Mouse (Mus musculus) ovary, postnatal 10 days (tissue): ENCODE results near the gene Ralgds.
"Not testable (repeated sequence)": the region's sequence is repeated elsewhere in the genome, so short reads cannot be mapped to it uniquely, and the experiment has no call there.

Experiments
- DNase-seq: peaks from one replicate; pipeline ENCODE4 v3.0.0; 2022; ENCODE audit warnings: low spot score

The Ralgds gene

GRCm38 (mm10) chr2:28505795-28506194 is 7.1 kb upstream of the Ralgds start, which contains the start of gene Gm10134:
Gene Gm10134 (plus strand): TSS chr2:28506095.
- DNase-seq, result no peak

- no peak for DNase-seq
Measured at GRCm38 (mm10) chr2:28506291-28506690, 6.6 kb upstream of the Ralgds start.

GRCm38 (mm10) chr2:28511600-28511999 is 1.3 kb upstream of the Ralgds start:
- DNase-seq, result not testable (repeated sequence)

DNA sequence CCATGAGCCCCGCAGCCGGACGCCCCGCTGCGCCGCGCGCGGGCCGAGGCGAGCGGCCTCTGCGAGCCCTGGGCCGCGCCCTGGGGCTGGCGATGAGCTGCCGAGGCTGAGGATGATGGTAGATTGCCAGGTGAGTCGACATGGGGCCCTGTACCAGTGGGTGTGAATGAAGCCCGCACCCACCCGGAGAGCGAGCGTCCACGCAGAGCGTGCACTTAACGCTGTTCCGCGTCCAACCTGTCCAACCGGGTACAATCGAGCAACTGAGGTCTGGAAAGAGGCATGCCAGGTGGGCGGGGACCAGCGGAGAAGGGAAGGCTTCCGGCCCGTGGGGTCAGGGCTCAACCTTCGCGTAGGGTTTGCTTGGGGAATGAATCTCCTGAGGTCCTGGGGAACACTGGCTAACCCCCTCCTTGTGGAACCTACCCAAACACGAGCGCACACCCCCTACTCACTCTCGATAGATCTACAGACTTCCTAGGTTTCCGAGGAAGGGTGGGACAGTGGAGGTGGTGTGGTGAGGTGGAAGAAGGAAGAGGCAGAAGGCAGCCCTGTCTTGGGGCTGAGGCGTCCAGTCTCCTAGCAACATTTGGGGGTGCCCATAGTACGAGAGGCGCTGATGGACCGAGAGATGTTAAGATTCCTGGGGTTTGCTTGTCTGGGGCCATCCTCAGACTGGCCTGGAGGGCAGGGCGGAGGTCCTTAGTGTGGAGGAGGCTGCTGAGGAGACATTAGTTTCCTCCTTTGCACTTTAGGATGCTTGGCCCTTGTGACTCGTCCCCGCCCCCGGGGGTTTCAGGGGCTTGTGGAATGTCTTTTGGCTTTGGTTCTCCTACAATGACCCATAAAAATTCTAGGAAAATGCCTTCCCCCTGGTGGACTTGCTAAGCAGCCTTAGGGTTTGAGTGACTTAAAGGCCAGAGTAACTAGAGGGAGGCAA is 776 bp downstream of the Ralgds start:
- DNase-seq, result no peak

- peak; percentile 81 for DNase-seq
Measured at GRCm38 (mm10) chr2:28514489-28514888, 1.6 kb downstream of the Ralgds start.

GRCm38 (mm10) chr2:28517206-28517909 is 4.4 kb downstream of the Ralgds start:
- DNase-seq, result no peak

GRCm38 (mm10) chr2:28518231-28518630 is 5.3 kb downstream of the Ralgds start:
- DNase-seq, result no peak

- no peak for DNase-seq
Measured at GRCm38 (mm10) chr2:28520581-28520980, 7.7 kb downstream of the Ralgds start.

GRCm38 (mm10) chr2:28521571-28522151 is 8.7 kb downstream of the Ralgds start:
- DNase-seq, result no peak

GRCm38 (mm10) chr2:28522166-28522565 is 9.2 kb downstream of the Ralgds start:
- DNase-seq, result no peak

GRCm38 (mm10) chr2:28523643-28524117 is 10.8 kb downstream of the Ralgds start:
- DNase-seq, result peak; percentile 74

GRCm38 (mm10) chr2:28524406-28524805 is 11.5 kb downstream of the Ralgds start:
- DNase-seq, result no peak

DNA sequence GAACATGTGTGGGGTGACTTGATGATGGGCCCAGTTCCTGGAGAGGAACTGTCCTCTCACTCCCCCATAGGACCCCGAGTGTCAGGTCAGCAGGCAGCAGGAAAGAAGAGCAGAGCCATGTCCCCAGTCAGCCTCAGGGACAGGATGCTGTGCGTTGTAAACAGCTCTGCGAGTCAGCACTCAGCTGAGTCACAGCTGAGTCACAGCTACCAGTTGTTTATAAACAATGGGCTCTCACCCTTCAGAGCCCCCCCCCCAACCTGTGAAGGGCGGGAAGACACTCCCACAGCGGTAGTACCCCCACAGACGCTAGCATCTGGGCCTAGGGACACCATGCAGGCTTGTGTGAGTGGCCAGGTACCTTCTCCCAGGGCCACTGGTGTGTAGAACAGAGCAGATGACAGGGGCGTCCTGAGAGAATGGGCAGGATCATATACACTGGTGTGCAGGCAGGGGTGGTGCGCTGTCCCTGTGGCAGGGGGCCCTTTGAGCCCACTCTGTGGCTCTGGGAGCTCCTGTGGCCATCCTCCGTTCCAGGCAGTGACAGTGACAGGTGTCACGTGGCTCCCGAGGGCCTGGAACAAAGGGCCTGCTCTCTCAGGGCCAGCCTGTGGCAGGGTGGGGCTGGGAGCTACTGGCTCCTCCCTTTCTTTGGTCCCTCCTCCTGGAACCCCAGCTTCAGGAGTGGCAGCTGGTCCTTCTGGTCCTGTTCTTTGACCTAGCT is 12.5 kb downstream of the Ralgds start:
- no peak for DNase-seq

DNA sequence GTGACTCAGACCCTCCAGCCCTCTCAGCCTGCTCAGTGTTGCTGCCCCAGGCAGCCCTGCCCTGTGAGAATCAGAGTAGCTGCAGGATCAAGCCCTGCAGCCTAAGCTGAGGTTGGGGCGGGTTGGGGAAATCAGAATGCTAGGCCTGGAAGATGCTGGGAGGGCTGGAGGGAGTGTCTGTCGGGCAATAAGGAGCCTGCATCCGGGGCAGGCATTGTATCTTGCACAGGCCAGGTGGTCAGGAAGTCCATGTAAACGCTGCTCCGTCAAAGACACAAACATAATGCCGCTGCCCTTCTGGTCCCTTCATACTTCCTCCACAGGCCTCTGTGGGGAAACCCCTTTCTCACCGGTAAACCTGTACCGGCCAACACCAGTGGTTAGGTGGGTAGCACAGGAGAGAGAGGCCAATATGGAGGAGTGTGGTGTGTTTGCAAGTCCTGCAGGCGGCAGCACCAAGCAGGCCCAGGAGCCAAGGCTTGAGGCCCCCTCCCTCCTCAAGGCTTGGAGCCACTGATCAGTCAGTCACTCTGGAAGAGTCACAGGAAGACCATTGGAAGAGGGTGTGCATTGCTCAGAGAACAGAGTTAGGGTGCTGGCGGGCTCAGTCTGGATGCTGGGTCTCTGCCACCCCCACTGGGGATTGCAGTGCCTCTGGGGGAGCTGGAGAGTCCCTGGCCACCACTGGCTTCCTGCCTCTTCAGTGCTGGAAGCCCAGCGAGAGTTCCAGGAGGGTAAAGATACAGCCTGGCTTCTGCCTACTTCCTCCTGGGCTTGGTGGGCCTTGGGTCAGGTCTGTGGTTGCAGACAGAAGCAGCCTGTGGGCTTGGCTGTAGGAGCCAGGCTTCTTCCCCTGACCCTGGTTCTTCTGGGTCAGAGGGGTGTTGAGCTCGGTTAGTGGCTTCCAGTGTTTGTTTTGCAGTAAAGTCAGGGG is 13.3 kb downstream of the Ralgds start:
- DNase-seq, result no peak

DNA sequence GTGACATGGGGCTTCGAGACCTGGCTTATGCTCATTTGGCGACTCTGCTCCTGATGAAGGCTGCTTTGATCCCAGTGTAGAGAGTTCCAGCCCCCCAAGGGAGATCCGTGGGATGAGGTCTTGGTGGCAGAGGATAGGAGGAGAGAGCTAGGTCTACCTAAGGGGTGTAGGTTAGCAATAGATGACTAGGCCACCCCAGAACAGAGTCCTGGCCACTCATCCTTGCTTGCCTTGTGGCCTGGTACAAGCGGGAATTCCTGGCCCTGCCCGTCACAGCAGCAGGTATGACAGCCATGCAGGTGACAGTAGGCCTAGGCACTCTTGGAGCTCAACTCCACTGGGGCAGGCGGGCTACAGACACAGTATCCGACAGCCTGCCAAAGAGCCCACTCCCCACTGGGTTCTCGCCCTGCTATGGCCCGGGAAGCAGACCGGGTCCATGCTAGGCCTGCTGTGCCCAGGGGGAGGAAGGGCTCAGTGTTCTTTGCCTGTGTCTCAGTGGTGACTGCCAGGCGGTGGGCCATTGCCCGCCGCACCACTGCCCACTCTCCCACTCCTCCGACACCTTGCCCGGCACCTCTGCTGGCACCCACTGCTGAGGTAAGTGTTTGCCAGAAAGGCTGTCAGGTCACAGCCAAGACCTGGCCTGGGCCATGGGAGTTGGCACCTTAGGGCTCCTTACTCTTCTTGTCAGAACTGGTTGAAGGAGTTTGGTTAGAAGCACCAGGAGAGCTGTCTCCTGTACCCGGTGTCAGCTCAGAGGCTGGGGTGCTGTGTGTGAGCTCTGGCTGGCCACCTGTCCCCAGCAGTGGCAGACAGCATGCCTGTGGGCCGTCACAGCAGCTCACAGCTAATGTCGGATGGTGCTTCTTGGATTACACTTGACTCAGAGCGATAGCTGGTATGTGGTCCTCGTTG is 14.8 kb downstream of the Ralgds start:
- DNase-seq, result no peak

DNA sequence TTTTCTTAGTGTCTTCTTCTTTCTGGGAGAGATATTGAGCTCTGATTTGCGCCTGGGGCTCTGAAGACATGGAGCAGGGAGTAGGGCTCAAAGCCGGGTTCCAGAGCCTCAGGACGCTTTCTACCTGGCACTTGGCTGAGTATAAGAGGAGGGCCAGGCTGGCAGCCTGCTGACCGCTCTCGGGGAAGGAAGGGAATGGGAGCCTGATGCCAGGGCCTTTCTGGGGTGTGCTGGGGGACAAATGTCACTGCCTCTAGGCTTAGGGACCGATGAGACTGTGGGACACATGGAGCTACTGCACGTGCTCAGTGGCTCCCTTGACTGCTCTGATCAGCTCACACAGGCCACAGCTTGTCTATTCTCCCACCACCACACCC is 15.4 kb downstream of the Ralgds start:
- no peak for DNase-seq

- DNase-seq, result no peak
Measured at GRCm38 (mm10) chr2:28529856-28530255, 16.9 kb downstream of the Ralgds start.

- DNase-seq, result no peak
Measured at GRCm38 (mm10) chr2:28530311-28530710, 17.4 kb downstream of the Ralgds start.

- DNase-seq, result no peak
Measured at GRCm38 (mm10) chr2:28532938-28533771, 20.2 kb downstream of the Ralgds start.
